Mouse (Mus musculus): ENCODE results near the gene Arih2. TPM values are rescaled to one million over a fixed set of nuclear protein-coding genes. Genes with fewer than 3 reads are reported as not detected.
A peak's percentile ranks its signal among the peaks of the same experiment; 100 is the strongest.

The Arih2 gene
- polyA plus RNA-seq, 1 experiment from 2014 or later = 42.0 TPM

DNA sequence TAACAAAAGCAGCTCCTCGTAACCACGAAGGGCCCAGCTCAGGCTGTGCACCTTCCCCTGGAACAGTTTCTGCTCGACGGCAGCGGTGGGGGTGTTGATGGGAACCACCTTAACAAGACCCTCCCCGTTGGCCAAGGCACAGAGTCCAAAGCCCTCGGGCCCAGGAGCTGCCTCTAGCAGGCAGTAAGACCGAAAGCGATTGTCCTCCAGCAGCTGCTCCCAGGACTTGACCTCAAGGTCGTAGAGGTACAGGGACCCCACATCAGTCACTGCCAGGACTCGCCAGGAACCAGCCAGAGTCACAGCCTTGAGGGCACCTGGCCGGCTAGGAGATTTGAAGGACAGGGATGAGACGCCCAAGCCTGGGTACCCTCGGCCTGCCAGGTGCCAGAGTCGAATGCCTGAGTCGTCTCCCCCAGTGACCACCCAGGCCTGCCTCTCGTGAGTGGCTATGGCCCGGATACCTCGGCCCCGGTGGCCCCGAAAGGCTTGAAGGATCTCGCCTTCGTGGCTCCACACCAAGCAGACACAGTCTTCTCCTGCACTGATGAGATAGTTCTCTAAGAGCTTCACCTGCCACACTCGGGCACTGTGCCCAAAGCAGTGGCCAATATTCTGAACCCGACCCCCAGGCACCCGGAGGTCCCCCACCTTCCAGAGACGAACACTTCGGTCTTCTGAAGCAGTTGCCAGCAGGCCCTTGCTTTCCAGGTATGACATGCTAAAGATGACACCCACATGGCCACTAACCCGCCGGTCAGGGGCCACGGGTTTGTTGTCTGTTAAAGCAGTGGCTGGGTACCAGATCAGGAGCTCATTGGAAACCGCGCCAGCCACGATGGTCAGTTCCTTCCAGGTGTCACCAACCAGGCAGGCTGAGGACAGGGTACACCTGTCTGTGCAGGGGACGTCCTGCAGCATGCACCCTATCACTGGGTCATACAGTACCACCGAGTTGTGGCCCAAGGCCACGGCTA is 73.6 kb downstream of the Arih2 start:
- H3K4me1 ChIP-seq = peaks cover 29% of the 10 kb centered on the region
- H3K36me3 ChIP-seq = peaks cover 36% of the 10 kb centered on the region
- no peak for ATAC-seq (ENCODE audit: insufficient read depth, low FRiP score, low read depth)
- no peak overlapping the region for H3K4me2 ChIP-seq
- no peaks in the 10 kb centered on the region for H3K27me3 ChIP-seq (replicated peaks)
- H3K27ac ChIP-seq = no peak overlapping the region
- H3K9me3 ChIP-seq = no peaks in the 10 kb centered on the region
- no peak overlapping the region for H3K4me3 ChIP-seq (replicated peaks)
- WGBS = 76% methylated on average over 37 of the region's 37 CpGs
- no peak overlapping the region for H3K9ac ChIP-seq

DNA sequence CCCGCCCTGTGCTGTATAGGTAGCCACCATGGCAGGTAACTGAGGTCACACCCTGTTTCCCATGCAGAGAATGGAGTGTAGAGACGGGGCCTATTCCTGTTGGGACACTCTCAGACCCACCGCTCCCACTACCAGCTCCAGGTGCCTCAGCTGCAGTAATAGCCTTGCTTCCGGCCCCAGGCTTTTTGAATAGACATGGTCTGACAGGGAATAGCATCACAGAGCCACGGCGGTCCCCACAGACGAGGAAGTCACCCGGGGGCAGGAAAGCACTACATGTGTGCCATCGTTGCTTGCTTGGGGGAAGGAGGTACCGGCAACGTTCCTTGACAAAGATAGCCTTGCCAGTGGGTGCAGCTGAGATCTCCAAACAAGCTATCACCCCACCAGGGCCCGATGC is 74.3 kb downstream of the Arih2 start:
- ATAC-seq (ENCODE audit: insufficient read depth, low FRiP score, low read depth) = no peak
- Histone ChIP-seq H3K27ac (no peak overlapping the region), H3K9me3 (no peaks in the 10 kb centered on the region), H3K4me3 (replicated peaks) (no peak overlapping the region), H3K36me3 (peaks cover 36% of the 10 kb centered on the region), H3K27me3 (replicated peaks) (no peaks in the 10 kb centered on the region), H3K4me2 (no peak overlapping the region), H3K9ac (no peak overlapping the region), H3K4me1 (peaks cover 36% of the 10 kb centered on the region)
- WGBS = 90% methylated on average over 12 of the region's 12 CpGs

DNA sequence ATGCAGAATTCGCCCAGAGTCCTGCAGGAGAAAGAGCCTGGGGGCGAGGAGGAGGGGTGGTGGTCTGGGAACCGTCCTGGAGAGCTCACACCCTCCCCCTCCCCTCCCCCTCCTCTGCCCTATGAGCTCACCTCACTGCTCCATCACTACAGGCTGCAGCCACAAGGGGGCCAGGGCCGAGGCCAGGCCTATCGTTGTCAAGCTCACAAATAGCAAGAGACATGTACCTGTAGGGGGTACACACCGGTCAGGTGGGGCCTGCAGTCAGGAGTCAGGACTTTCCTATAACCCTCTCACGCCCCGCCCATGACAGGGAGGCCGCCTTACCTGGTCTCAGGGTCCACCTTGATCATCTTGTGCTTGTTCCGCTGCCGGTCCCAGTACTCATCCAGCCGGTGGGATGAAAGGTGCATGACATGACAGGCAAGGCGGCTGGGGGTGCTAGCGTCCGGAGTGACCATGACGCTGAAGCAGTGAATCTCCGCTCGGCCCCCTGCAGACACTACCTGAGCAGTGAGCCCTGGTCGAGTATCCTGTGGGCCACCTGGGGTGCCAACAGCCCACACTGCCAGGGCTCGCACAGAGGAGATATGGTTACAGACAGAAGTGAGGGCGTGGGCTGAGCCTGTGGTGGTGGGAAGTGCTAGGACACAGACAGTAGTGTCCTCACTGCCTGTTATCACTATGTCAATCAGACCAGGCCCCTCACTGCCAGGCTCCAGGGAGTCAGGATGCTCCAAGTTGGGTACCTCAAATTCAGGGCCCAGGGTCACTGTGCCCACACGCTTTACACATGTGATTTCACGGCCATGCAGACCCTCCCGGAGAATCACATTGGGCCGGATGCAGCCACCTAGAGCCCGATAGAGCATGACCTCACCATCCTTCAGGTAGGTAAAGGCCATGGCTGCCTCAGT is 75.2 kb downstream of the Arih2 start:
- H3K36me3 ChIP-seq = peaks cover 36% of the 10 kb centered on the region
- H3K4me1 ChIP-seq = peaks cover 36% of the 10 kb centered on the region
- H3K9me3 ChIP-seq = no peaks in the 10 kb centered on the region
- H3K4me3 ChIP-seq (replicated peaks) = no peak overlapping the region
- no peaks in the 10 kb centered on the region for H3K27me3 ChIP-seq (replicated peaks)
- no peak for ATAC-seq (ENCODE audit: insufficient read depth, low FRiP score, low read depth)
- H3K27ac ChIP-seq = no peak overlapping the region
- WGBS = 50% methylated on average over 26 of the region's 26 CpGs
- H3K4me2 ChIP-seq = no peak overlapping the region
- H3K9ac ChIP-seq = no peak overlapping the region

DNA sequence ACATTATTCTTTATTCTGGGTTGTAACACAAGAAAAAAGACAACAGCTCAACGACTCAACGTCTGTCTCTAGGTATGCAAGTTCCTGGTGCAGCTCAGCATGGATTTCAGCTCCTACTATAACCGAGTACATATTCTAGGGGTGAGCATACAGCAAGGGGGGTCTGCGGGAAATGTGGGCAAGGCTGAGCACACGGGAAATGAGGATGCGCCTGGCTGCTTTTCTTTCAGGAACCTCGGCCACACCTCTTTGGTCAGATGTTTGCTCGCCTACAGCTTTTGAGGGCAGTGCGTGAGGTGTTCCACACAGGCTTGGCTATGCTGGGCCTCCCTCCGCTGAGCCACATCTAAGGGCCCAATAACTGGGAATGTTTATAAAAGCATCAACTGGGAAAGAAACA is 76.9 kb downstream of the Arih2 start:
- Histone ChIP-seq H3K36me3 (peaks cover 36% of the 10 kb centered on the region), H3K4me2 (no peak overlapping the region), H3K4me3 (replicated peaks) (no peak overlapping the region), H3K9ac (no peak overlapping the region), H3K9me3 (no peaks in the 10 kb centered on the region), H3K27me3 (replicated peaks) (no peaks in the 10 kb centered on the region), H3K4me1 (peaks cover 37% of the 10 kb centered on the region), H3K27ac (no peak overlapping the region)
- ATAC-seq (ENCODE audit: insufficient read depth, low FRiP score, low read depth) = no peak
- WGBS = 77% methylated on average over 10 of the region's 10 CpGs

DNA sequence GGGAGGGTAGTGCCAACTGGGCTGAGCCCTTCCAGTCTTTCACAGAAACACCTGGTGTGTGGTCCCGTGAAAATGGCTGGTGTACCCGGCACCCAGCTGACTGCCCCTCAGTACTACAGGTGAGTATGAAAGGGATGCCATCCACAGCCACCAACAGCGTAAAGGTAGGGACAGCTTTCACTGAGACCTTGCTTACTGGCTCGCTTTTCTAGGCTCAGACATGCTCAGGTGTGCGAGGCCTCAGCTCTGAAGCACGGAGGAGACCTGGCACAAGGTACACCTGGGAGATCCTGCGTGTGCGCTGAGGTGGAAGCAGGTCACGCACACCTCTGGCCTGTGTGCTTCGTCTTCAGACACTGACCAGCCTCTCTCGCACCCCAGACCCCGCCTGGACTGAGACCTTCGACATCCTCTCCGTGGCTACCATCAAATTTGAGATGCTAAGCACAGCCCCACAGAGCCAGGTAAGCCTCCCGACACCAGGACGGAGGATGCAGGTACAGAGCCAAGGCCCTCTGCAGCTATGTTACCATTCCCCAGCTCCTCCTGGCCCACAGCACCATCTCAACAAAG is 77.7 kb downstream of the Arih2 start:
- H3K4me2 ChIP-seq = no peak overlapping the region
- no peak for ATAC-seq (ENCODE audit: insufficient read depth, low FRiP score, low read depth)
- H3K27me3 ChIP-seq (replicated peaks) = no peaks in the 10 kb centered on the region
- no peak overlapping the region for H3K27ac ChIP-seq
- H3K9ac ChIP-seq = no peak overlapping the region
- H3K4me1 ChIP-seq = peaks cover 30% of the 10 kb centered on the region
- no peak overlapping the region for H3K4me3 ChIP-seq (replicated peaks)
- no peaks in the 10 kb centered on the region for H3K9me3 ChIP-seq
- 92% methylated on average over 16 of the region's 16 CpGs for WGBS
- peaks cover 36% of the 10 kb centered on the region for H3K36me3 ChIP-seq

DNA sequence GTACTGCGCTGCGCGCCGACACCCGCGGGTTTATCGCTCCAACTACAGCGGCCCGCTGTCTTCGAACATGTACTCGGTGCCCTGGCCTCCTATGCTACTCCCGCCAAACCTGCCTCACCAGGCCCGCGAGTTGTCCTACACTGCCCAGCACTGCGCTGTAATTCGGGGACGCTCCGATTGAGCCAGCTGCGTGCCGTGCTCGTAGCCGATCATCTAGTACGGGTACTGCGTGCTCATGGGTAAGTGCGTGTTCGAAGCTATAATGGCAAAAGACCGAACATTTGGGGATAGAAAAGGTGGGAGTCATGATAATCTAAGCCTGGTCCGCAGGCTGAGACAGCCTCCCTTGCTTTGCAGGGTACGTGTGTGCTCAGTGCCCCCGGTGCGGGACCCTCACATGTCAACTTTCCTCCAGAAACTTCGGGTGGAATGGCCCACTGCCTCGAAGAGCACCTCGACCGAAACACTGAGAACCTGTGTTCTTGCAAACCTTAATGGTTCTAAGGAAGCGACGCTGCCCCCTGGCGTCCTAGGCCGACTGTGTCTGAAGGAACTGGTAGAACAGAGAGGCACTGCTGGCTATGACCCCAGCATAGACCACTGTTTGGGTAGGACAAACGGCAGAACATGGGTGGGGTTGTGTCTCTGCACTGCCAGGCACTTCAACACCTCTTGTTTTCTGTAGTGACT is 78.8 kb downstream of the Arih2 start:
- H3K36me3 ChIP-seq = peaks cover 28% of the 10 kb centered on the region

DNA sequence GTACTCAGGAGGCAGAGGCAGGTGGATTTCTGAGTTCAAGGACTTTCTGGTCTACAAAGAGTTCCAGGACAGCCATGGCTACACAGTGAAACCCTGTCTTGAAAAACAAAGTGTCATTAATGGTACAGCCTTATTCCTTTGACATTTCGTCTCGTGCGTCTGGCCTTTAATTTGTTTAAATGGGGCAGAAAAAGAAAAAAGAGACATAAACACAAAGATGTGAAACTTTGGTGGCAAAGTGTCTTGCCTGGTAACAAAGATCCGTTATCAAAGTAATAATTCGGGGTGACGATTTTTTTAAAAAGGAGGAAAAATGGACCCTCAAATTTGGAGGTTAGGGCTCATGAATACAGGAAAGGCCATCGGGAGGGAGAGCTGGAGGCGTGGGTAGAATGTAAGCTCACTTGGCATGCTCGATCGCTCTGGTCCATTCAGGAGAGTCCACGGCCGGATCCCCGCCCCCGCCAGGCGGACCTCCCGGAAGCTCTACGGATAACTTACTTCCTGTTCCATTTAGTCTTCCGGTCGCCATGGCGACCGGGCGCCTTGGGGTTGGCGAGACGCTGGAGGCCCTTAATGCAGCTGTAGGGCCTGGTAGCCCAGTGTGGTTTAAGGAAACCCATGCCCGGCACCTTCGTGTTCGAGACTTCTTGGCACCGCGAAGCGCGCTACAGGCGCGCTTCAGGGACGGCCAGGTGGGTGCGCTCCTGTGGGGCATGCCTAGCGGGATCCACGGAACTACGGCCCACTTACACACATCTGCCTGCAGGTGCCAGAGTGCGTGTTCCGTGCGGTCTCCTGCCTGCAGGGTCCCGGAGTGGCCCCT is 79.6 kb downstream of the Arih2 start, which contains the start of gene Dalrd3:
Gene Dalrd3, plus strand, starts transcription at position 506 of the 826 bp plus-strand sequence.
- peak within 1 kb of the TSS; percentile 75 for H3K27ac ChIP-seq
- no peaks in the 10 kb centered on the region for H3K9me3 ChIP-seq
- no peaks in the 10 kb centered on the region for H3K27me3 ChIP-seq (replicated peaks)
- H3K4me1 ChIP-seq = peaks cover 34% of the 10 kb centered on the region
- H3K36me3 ChIP-seq = peaks cover 27% of the 10 kb centered on the region
- peak within 1 kb of the TSS; percentile 44 for H3K9ac ChIP-seq
- ATAC-seq (ENCODE audit: insufficient read depth, low FRiP score, low read depth) = peak; percentile 63
- H3K4me2 ChIP-seq = peak within 1 kb of the TSS; percentile 99
- WGBS = 6% methylated on average over 42 of the region's 42 CpGs
- H3K4me3 ChIP-seq (replicated peaks) = peak within 1 kb of the TSS; percentile 69

More for the DNA sequence above, 78.8 kb downstream of the Arih2 start:
- 2% methylated on average over 40 of the region's 40 CpGs for WGBS
- peak overlapping the region; percentile 44 for H3K9ac ChIP-seq
- peak overlapping the region; percentile 75 for H3K27ac ChIP-seq
- ATAC-seq (ENCODE audit: insufficient read depth, low FRiP score, low read depth) = no peak
- H3K4me1 ChIP-seq = peaks cover 34% of the 10 kb centered on the region
- no peaks in the 10 kb centered on the region for H3K9me3 ChIP-seq
- H3K27me3 ChIP-seq (replicated peaks) = no peaks in the 10 kb centered on the region
- H3K4me3 ChIP-seq (replicated peaks) = peak overlapping the region; percentile 69
- peak overlapping the region; percentile 99 for H3K4me2 ChIP-seq

DNA sequence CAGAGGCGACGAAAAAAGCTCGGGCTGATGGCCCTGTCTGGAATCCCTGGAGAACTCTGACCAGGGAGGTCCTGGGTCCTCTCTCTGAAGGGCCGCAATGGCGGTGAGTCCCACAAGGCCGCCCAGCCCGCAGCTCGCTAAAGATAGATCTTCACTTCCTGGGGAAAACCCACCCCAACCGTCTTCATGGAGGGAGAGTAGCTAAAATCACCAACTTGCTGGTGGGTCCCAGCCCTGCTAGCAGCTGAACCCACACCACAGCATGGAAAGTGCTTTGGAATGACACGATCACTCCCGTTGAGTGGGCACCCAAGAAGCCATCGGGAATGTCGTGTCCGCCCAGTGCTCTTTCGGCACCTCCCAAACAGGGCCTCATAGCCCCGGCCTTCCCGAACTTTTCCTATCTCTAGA is 80.7 kb downstream of the Arih2 start:
- no peak for ATAC-seq (ENCODE audit: insufficient read depth, low FRiP score, low read depth)
- Histone ChIP-seq H3K36me3 (peaks cover 37% of the 10 kb centered on the region), H3K4me1 (peaks cover 32% of the 10 kb centered on the region), H3K4me2 (peak overlapping the region; percentile 98), H3K9me3 (no peaks in the 10 kb centered on the region), H3K27me3 (replicated peaks) (no peaks in the 10 kb centered on the region), H3K27ac (0 out of 2 replicates have a peak overlapping the region, but pooled peaks have one; percentile 98), H3K4me3 (replicated peaks) (peak overlapping the region; percentile 61), H3K9ac (no peak overlapping the region)
- WGBS = 72% methylated on average over 17 of the region's 17 CpGs

DNA sequence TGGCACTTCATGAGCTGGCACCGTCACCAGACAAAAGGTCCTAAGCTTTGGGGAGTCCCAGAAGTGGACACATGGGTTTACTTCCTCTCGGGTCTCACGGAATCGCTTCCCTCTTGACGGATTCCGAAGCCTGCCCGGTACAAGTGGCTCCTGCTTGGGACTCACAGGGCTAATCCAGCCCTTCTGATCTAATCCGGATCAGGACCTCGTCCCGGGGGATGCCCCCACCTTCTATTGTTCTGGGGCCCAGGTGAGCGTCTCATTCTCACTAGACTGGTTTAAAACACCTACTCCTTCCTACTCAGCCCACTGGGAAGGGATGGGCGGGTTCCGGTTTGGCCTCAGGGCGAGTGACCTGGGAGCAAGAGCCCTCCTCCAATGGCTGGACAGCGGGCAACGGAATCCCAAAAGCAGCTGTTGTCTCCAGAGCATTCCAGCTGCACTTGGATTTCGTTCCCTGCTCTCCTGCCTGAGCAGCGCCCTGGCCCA is 81.2 kb downstream of the Arih2 start:
- Histone ChIP-seq H3K4me3 (replicated peaks) (peak overlapping the region; percentile 61), H3K4me1 (peaks cover 31% of the 10 kb centered on the region), H3K36me3 (peaks cover 36% of the 10 kb centered on the region), H3K9me3 (no peaks in the 10 kb centered on the region), H3K27ac (peak overlapping the region; percentile 98), H3K4me2 (peak overlapping the region; percentile 98), H3K27me3 (replicated peaks) (no peaks in the 10 kb centered on the region), H3K9ac (peak overlapping the region; percentile 63)
- 7% methylated on average over 18 of the region's 18 CpGs for WGBS
- ATAC-seq (ENCODE audit: insufficient read depth, low FRiP score, low read depth) = no peak
